19 mouse cellular contexts compared by ENCODE assay signal in genomic region chr11:17169262-17169661, GRCm38 (mm10). TPM values are rescaled to one million over a fixed set of nuclear protein-coding genes. Genes with fewer than 3 reads are reported as not detected.
DNase-seq lines count a peak whose midpoint lies in the region; ATAC-seq and TF ChIP-seq lines count a peak whose summit lies in the region.
"Had no signal": no experiment of that assay in that cellular context is flagged by ENCODE, and none has a peak within 500 bp of the region (broad histone marks: within the 10 kb centered on the region; RNA-seq: fewer than 3 reads in every experiment).

No protein-coding gene starts in this region.

- TF ChIP-seq EP300 in heart, postnatal 0 days (IDR thresholded peaks at IDR 0.05; ENCODE audit: low read depth), result no peak

- no peak overlapping the region for H3K4me3 ChIP-seq in heart, postnatal 0 days (ENCODE audit: low read depth, low read length)
- no peak overlapping the region for H3K4me3 ChIP-seq in liver, embryonic 13.5 days (replicated peaks)
- no peak overlapping the region for H3K4me3 ChIP-seq in liver, embryonic 16.5 days (ENCODE audit: low read depth, low read length)
- H3K4me3 ChIP-seq: embryonic facial prominence, embryonic 10.5 days; forebrain, embryonic 13.5 days; heart, adult 2 months; heart, embryonic 15.5 days; hindbrain, embryonic 10.5 days had no signal

- whole genome bisulfite sequencing in heart, postnatal 0 days, result 59% methylated on average over 2 of the region's 2 CpGs
- 73% methylated on average over 2 of the region's 2 CpGs for WGBS in liver, embryonic 13.5 days (ENCODE audit: insufficient replicate concordance)
- WGBS in liver, embryonic 16.5 days (ENCODE audit: insufficient replicate concordance), result 64% methylated on average over 2 of the region's 2 CpGs

- H3K4me1 ChIP-seq in heart, postnatal 0 days (ENCODE audit: control insufficient read depth, insufficient read depth), result peaks cover 23% of the 10 kb centered on the region; the same call in 1 of the 2 replicates
- peaks cover 61% of the 10 kb centered on the region for H3K4me1 ChIP-seq in liver, embryonic 13.5 days (replicated peaks)
- H3K4me1 ChIP-seq in liver, embryonic 16.5 days (ENCODE audit: control insufficient read depth, low read depth, low read length), result peaks cover 16% of the 10 kb centered on the region
- H3K4me1 ChIP-seq: hindbrain, embryonic 10.5 days had no signal

- peak overlapping the region; percentile 3; the same call in 1 of the 2 replicates for H3K27ac ChIP-seq in heart, postnatal 0 days (ENCODE audit: low read depth)
- H3K27ac ChIP-seq in liver, embryonic 13.5 days, result 0 out of 2 replicates have a peak overlapping the region, but pooled peaks have one; percentile 24
- H3K27ac ChIP-seq in liver, embryonic 16.5 days (ENCODE audit: low read length), result peak overlapping the region; percentile 45; the same call in 1 of the 2 replicates
- H3K27ac ChIP-seq: embryonic facial prominence, embryonic 10.5 days; forebrain, embryonic 13.5 days; heart, adult 2 months; heart, embryonic 15.5 days; hindbrain, embryonic 10.5 days; hindbrain, embryonic 14.5 days had no signal

- H3K4me2 ChIP-seq in heart, postnatal 0 days (ENCODE audit: low read depth, low read length), result no peak overlapping the region
- H3K4me2 ChIP-seq in liver, embryonic 13.5 days, result no peak overlapping the region
- H3K4me2 ChIP-seq in liver, embryonic 16.5 days (ENCODE audit: low read depth, low read length), result no peak overlapping the region
- H3K4me2 ChIP-seq: forebrain, embryonic 13.5 days; heart, embryonic 11.5 days; heart, embryonic 15.5 days; hindbrain, embryonic 14.5 days had no signal

- no peaks in the 10 kb centered on the region for H3K9me3 ChIP-seq in heart, postnatal 0 days (replicated peaks; ENCODE audit: control insufficient read depth, low read length)
- H3K9me3 ChIP-seq in liver, embryonic 13.5 days (replicated peaks), result no peaks in the 10 kb centered on the region
- H3K9me3 ChIP-seq in liver, embryonic 16.5 days (replicated peaks; ENCODE audit: control insufficient read depth, low read length), result no peaks in the 10 kb centered on the region
- H3K9me3 ChIP-seq: heart, embryonic 15.5 days had no signal

- H3K36me3 ChIP-seq in heart, postnatal 0 days (replicated peaks; ENCODE audit: control insufficient read depth, insufficient read depth, low read length), result no peaks in the 10 kb centered on the region; the same call in 1 of the 2 replicates
- peaks cover 7% of the 10 kb centered on the region; the same call in 1 of the 2 replicates for H3K36me3 ChIP-seq in liver, embryonic 13.5 days
- no peaks in the 10 kb centered on the region for H3K36me3 ChIP-seq in liver, embryonic 16.5 days (ENCODE audit: control insufficient read depth, insufficient read depth)

- DNase-seq in heart, postnatal 0 days (ENCODE audit: low spot score), result no peak
- DNase-seq in heart, adult 18-20 months, result no peak
- no peak for DNase-seq in liver, embryonic 13.5 days
- no peak for DNase-seq in liver
- no peak for DNase-seq in retina, postnatal 1 day
- DNase-seq in thymus, postnatal 36 days, result no peak
- DNase-seq: adrenal gland, adult 2 months; adrenal gland, postnatal 25 days; cerebellum, adult 18-20 months; cerebellum, adult 9-11 months; heart, adult 2 months had no signal

- no peak for ATAC-seq in heart, postnatal 0 days (ENCODE audit: insufficient read depth, low read depth)
- ATAC-seq in liver, embryonic 13.5 days (ENCODE audit: low read depth), result no peak
- ATAC-seq in liver, embryonic 16.5 days (ENCODE audit: low read depth), result 0 out of 2 replicates have a peak, but pooled peaks have one; percentile 39
- ATAC-seq: forebrain, embryonic 13.5 days; Patski had no signal

- no peak for TF ChIP-seq CTCF in heart, postnatal 0 days (IDR thresholded peaks at IDR 0.05; ENCODE audit: low read depth)

- H3K27me3 ChIP-seq in heart, postnatal 0 days (ENCODE audit: control insufficient read depth, insufficient read depth, low read length), result no peaks in the 10 kb centered on the region
- H3K27me3 ChIP-seq in liver, embryonic 13.5 days, result no peaks in the 10 kb centered on the region
- H3K27me3 ChIP-seq in liver, embryonic 16.5 days (ENCODE audit: control insufficient read depth, insufficient read depth, low read depth, low read length), result no peaks in the 10 kb centered on the region
- H3K27me3 ChIP-seq: forebrain, embryonic 13.5 days; heart, embryonic 15.5 days; Patski had no signal

- H3K9ac ChIP-seq in heart, postnatal 0 days (replicated peaks; ENCODE audit: low read depth, low read length), result no peak overlapping the region
- H3K9ac ChIP-seq in liver, embryonic 13.5 days, result no peak overlapping the region
- no peak overlapping the region for H3K9ac ChIP-seq in liver, embryonic 16.5 days (ENCODE audit: low read depth, low read length)
- H3K9ac ChIP-seq: forebrain, embryonic 13.5 days; heart, embryonic 15.5 days; hindbrain, embryonic 14.5 days had no signal

RNA-seq across cellular contexts. Expression of gene Ppp3r1, which starts 10.2 kb away (rescaled TPM):
- total RNA-seq in heart, postnatal 0 days (2014; rRNA removed; ENCODE audit: low replicate concordance), result 30.7 and 37.2 TPM in 2 replicates
- polyA plus RNA-seq in heart, postnatal 0 days (2015; fragmentation: Nextera tagmentation; extraction: Ambion mirVana), result 73.4 and 78.5 TPM in 2 replicates
- total RNA-seq in heart, adult 18-20 months (2021), result 10 to 100 TPM; 65.7 to 66.1 TPM
- 37.6 and 45.3 TPM in 2 replicates for polyA plus RNA-seq in liver, embryonic 13.5 days (2015; fragmentation: Nextera tagmentation; extraction: Ambion mirVana)
- polyA plus RNA-seq in liver, embryonic 16.5 days (2015; fragmentation: Nextera tagmentation; extraction: Ambion mirVana), result 25.0 and 26.6 TPM in 2 replicates

RNA-seq across cellular contexts. Expression of gene Wdr92, which starts 12.6 kb away (rescaled TPM):
- 8.7 and 11.4 TPM in 2 replicates for total RNA-seq in heart, postnatal 0 days (2014; rRNA removed; ENCODE audit: low replicate concordance)
- 15.0 and 16.9 TPM in 2 replicates for polyA plus RNA-seq in heart, postnatal 0 days (2015; fragmentation: Nextera tagmentation; extraction: Ambion mirVana)
- total RNA-seq in heart, adult 18-20 months (2021), result 10 to 100 TPM; 11.1 to 11.7 TPM
- 15.1 and 17.9 TPM in 2 replicates for polyA plus RNA-seq in liver, embryonic 13.5 days (2015; fragmentation: Nextera tagmentation; extraction: Ambion mirVana)
- polyA plus RNA-seq in liver, embryonic 16.5 days (2015; fragmentation: Nextera tagmentation; extraction: Ambion mirVana), result 7.9 and 9.4 TPM in 2 replicates

RNA-seq across cellular contexts. Expression of gene Pno1, which starts 42.1 kb away (rescaled TPM):
- total RNA-seq in heart, postnatal 0 days (2014; rRNA removed; ENCODE audit: low replicate concordance), result 9.7 and 24.5 TPM in 2 replicates
- polyA plus RNA-seq in heart, postnatal 0 days (2015; fragmentation: Nextera tagmentation; extraction: Ambion mirVana), result 49.8 and 54.3 TPM in 2 replicates
- total RNA-seq in heart, adult 18-20 months (2021), result 10 to 100 TPM; 33.1 to 35.1 TPM
- polyA plus RNA-seq in liver, embryonic 13.5 days (2015; fragmentation: Nextera tagmentation; extraction: Ambion mirVana), result 68.0 and 78.8 TPM in 2 replicates
- polyA plus RNA-seq in liver, embryonic 16.5 days (2015; fragmentation: Nextera tagmentation; extraction: Ambion mirVana), result 21.5 and 28.5 TPM in 2 replicates
